Mouse (Mus musculus): ENCODE results near the gene Spag17. TPM values are rescaled to one million over a fixed set of nuclear protein-coding genes. Genes with fewer than 3 reads are reported as not detected.
"Not testable (repeated sequence)": the region's sequence is repeated elsewhere in the genome, so short reads cannot be mapped to it uniquely, and the experiment has no call there.

Gene Spag17
- polyA plus RNA-seq, 1 experiment = 0.05 TPM

GRCm38 (mm10) chr3:99875137-99875536, 10.1 kb upstream of the Spag17 start:
- no peaks in the 10 kb centered on the region for H3K4me1 ChIP-seq (ENCODE audit: control insufficient read depth, insufficient read depth, low read length)
- DNase-seq = no peak
- no peak overlapping the region for H3K27ac ChIP-seq (ENCODE audit: insufficient read depth, low read length)
- TF ChIP-seq CTCF (IDR thresholded peaks at IDR 0.05; ENCODE audit: borderline replicate concordance, insufficient read depth, low read depth, low read length) (no peak), POLR2A (IDR thresholded peaks at IDR 0.05; ENCODE audit: borderline replicate concordance, insufficient read depth, low read length) (no peak)
- H3K4me3 ChIP-seq (replicated peaks; ENCODE audit: insufficient read depth, low read depth, low read length) = no peak overlapping the region
- no peaks in the 10 kb centered on the region for H3K27me3 ChIP-seq (ENCODE audit: control insufficient read depth, insufficient read depth, low read length)

- 85% methylated on average over 3 of the region's 3 CpGs for WGBS
- DNase-seq = no peak
- Histone ChIP-seq H3K4me3 (replicated peaks; ENCODE audit: insufficient read depth, low read depth, low read length) (no peak overlapping the region), H3K27me3 (ENCODE audit: control insufficient read depth, insufficient read depth, low read length) (no peaks in the 10 kb centered on the region), H3K4me1 (ENCODE audit: control insufficient read depth, insufficient read depth, low read length) (no peaks in the 10 kb centered on the region), H3K27ac (ENCODE audit: insufficient read depth, low read length) (no peak overlapping the region)
- TF ChIP-seq POLR2A (IDR thresholded peaks at IDR 0.05; ENCODE audit: borderline replicate concordance, insufficient read depth, low read length) = no peak
- no peak for TF ChIP-seq CTCF (IDR thresholded peaks at IDR 0.05; ENCODE audit: borderline replicate concordance, insufficient read depth, low read depth, low read length)
Measured at GRCm38 (mm10) chr3:99881498-99881897, 3.7 kb upstream of the Spag17 start.

DNA sequence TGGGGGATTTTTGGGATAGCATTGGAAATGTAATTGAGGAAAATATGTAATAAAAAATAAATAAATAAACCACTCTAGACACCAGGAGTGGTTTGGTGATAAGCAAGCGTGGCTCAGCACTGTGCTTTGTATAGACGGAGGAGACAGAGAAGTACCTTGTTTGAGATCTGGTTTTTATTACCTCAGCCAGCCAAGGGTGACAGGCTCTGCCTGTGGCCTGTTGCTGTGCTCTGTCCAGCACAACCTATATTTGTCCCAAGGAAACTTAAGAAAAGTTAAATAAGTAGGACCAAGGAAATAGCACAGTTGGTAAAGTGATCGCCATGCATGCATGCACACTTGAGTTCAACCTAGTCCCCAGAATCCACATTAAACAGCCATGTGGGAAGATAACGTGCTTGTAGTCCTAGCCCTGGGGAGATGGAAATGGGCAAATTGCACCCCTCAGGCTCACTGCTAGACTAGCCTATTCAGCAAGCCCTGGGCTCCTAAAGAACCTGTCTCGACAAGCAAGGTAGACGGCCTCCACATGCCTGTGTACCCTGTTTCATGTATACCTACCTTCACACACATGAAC, 1.1 kb upstream of the Spag17 start:
- no peak for DNase-seq

GRCm38 (mm10) chr3:99894741-99895140, 9.5 kb downstream of the Spag17 start:
- H3K27ac ChIP-seq (ENCODE audit: insufficient read depth, low read length); H3K27me3 ChIP-seq (ENCODE audit: control insufficient read depth, insufficient read depth, low read length); H3K4me1 ChIP-seq (ENCODE audit: control insufficient read depth, insufficient read depth, low read length); DNase-seq; H3K4me3 ChIP-seq (replicated peaks; ENCODE audit: insufficient read depth, low read depth, low read length): not testable (repeated sequence)
- WGBS = 30% methylated on average over 4 of the region's 4 CpGs

More for the DNA sequence above, 1.1 kb upstream of the Spag17 start:
- no peaks in the 10 kb centered on the region for H3K27me3 ChIP-seq (ENCODE audit: control insufficient read depth, insufficient read depth, low read length)
- H3K4me3 ChIP-seq (replicated peaks; ENCODE audit: insufficient read depth, low read depth, low read length) = no peak overlapping the region
- 95% methylated on average over 6 of the region's 6 CpGs for WGBS
- no peak overlapping the region for H3K27ac ChIP-seq (ENCODE audit: insufficient read depth, low read length)
- H3K4me1 ChIP-seq (ENCODE audit: control insufficient read depth, insufficient read depth, low read length) = no peaks in the 10 kb centered on the region
- TF ChIP-seq CTCF (IDR thresholded peaks at IDR 0.05; ENCODE audit: borderline replicate concordance, insufficient read depth, low read depth, low read length) = no peak
- TF ChIP-seq POLR2A (IDR thresholded peaks at IDR 0.05; ENCODE audit: borderline replicate concordance, insufficient read depth, low read length) = no peak

- Histone ChIP-seq H3K4me1 (ENCODE audit: control insufficient read depth, insufficient read depth, low read length) (no peaks in the 10 kb centered on the region), H3K4me3 (replicated peaks; ENCODE audit: insufficient read depth, low read depth, low read length) (no peak overlapping the region), H3K27me3 (ENCODE audit: control insufficient read depth, insufficient read depth, low read length) (no peaks in the 10 kb centered on the region), H3K27ac (ENCODE audit: insufficient read depth, low read length) (no peak overlapping the region)
- 51% methylated on average over 8 of the region's 8 CpGs for WGBS
- DNase-seq = peak in 1 of 2 experiments; percentile 10
- no peak for TF ChIP-seq POLR2A (IDR thresholded peaks at IDR 0.05; ENCODE audit: borderline replicate concordance, insufficient read depth, low read length)
- TF ChIP-seq CTCF (IDR thresholded peaks at IDR 0.05; ENCODE audit: borderline replicate concordance, insufficient read depth, low read depth, low read length) = no peak
Measured at GRCm38 (mm10) chr3:99913809-99914439, 28.7 kb downstream of the Spag17 start.

DNA sequence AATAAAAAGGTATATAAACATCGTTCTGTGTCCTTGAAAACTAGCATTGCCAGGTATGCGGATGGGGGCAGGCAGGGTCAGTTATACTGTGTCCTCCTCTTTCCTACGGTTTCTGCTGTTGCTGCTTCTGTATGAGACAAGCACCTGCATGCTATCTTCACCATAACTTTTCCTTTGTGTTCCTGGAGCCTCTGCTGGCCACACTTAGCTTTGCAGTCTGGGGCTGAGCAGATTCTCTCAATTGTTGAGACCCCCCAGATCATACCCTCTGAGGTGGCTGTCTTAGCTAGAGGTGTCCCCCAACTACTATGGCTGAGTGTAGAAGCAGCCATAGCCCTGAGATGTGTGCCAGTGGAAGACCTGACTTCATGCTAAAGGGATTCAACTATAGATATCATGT, 37.7 kb downstream of the Spag17 start:
- Histone ChIP-seq H3K27me3 (ENCODE audit: control insufficient read depth, insufficient read depth, low read length) (no peaks in the 10 kb centered on the region), H3K27ac (ENCODE audit: insufficient read depth, low read length) (no peak overlapping the region), H3K4me1 (ENCODE audit: control insufficient read depth, insufficient read depth, low read length) (no peaks in the 10 kb centered on the region), H3K4me3 (replicated peaks; ENCODE audit: insufficient read depth, low read depth, low read length) (no peak overlapping the region)
- no peak for DNase-seq
- TF ChIP-seq POLR2A (IDR thresholded peaks at IDR 0.05; ENCODE audit: borderline replicate concordance, insufficient read depth, low read length) (no peak), CTCF (IDR thresholded peaks at IDR 0.05; ENCODE audit: borderline replicate concordance, insufficient read depth, low read depth, low read length) (no peak)
- WGBS = 91% methylated on average over 3 of the region's 3 CpGs

DNA sequence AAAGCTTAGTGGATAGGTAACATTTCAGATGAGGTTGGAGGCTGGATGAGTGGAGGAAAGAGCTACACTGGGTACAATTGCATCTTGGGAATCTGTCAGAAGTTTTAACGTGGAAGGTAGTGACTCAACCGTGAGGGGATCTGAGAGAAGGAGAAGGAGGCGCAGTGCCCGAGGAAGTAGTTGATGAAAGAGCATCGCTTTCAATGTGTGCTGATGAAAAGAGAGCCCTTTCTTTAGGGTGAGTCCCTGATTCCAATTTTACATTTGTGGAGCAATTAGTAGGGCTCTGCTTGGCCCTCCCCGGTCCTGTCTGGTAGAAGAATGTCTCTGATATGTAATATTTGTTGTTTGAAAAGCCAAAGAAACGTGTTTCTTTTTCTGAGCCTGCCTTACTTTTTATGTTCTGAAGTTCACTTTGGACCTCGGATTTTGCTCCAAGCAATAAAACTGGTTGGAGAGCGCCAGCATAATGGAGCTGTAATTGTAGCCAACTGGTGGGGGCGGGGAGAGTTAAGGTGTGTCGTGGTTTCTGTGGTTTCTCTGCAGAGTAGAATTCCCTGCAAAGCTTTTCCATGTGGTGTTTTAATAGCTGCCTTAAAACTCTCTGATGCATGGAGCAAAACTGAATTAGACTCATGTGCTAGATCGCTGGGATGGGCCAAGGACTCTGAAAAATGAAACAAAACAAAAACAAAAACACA, 45.9 kb downstream of the Spag17 start:
- WGBS = 79% methylated on average over 12 of the region's 12 CpGs
- TF ChIP-seq POLR2A (IDR thresholded peaks at IDR 0.05; ENCODE audit: borderline replicate concordance, insufficient read depth, low read length) (no peak), CTCF (IDR thresholded peaks at IDR 0.05; ENCODE audit: borderline replicate concordance, insufficient read depth, low read depth, low read length) (no peak)

GRCm38 (mm10) chr3:99936159-99936558, 51.0 kb downstream of the Spag17 start:
- Histone ChIP-seq H3K27me3 (ENCODE audit: control insufficient read depth, insufficient read depth, low read length) (no peaks in the 10 kb centered on the region), H3K4me1 (ENCODE audit: control insufficient read depth, insufficient read depth, low read length) (no peaks in the 10 kb centered on the region), H3K27ac (ENCODE audit: insufficient read depth, low read length) (no peak overlapping the region), H3K4me3 (replicated peaks; ENCODE audit: insufficient read depth, low read depth, low read length) (no peak overlapping the region)
- 34% methylated on average over 1 of the region's 1 CpGs for WGBS
- TF ChIP-seq CTCF (IDR thresholded peaks at IDR 0.05; ENCODE audit: borderline replicate concordance, insufficient read depth, low read depth, low read length) (0 out of 2 replicates have a peak, but pooled peaks have one; percentile 30), POLR2A (IDR thresholded peaks at IDR 0.05; ENCODE audit: borderline replicate concordance, insufficient read depth, low read length) (no peak)
- DNase-seq = no peak

More for the DNA sequence above, 45.9 kb downstream of the Spag17 start:
- DNase-seq = no peak
- no peaks in the 10 kb centered on the region for H3K4me1 ChIP-seq (ENCODE audit: control insufficient read depth, insufficient read depth, low read length)
- H3K4me3 ChIP-seq (replicated peaks; ENCODE audit: insufficient read depth, low read depth, low read length) = no peak overlapping the region
- no peak overlapping the region for H3K27ac ChIP-seq (ENCODE audit: insufficient read depth, low read length)
- no peaks in the 10 kb centered on the region for H3K27me3 ChIP-seq (ENCODE audit: control insufficient read depth, insufficient read depth, low read length)
